Mouse (Mus musculus) liver, embryonic 14.5 days (tissue): ENCODE measurements around the gene Efcab5.

ENCODE experiments used
- CTCF ChIP-seq: IDR thresholded peaks from 2 replicates; pipeline ENCODE4 v1.5.1; 2016; ENCODE audit warnings: antibody characterized with exemption, low read depth, control low read depth
- EP300 ChIP-seq: IDR thresholded peaks from 2 replicates; pipeline ENCODE4 v1.6.1; 2016; ENCODE audit warnings: antibody characterized with exemption, low read depth

DNA sequence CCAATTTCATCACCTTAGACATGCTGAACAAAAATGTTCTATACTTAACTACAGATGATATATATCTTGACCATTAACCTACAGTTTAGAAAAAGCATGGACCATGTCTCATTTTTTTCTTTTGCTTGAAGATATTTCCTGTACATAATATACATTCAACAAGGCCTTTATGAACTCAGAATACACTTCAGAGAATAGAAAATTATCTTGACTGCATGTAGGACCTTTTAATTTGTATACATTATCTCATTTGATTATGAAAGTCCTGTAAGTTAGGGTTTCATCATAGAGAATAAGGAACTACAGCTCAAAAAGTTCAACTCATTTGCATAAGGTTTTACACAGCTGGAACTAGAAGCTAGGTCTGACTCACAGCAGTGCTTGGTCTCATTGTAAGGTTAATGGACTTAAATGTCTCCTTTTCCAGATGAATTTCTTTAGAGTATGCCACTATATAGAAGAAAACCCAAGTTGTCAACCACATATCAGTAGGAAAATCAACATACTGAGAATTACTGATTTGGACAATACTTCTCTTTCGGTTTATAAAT lies 25.4 kb upstream of the Efcab5 start:
- TF ChIP-seq CTCF: no peak
- TF ChIP-seq EP300: no peak
